Mouse (Mus musculus) lung, adult 2 months (tissue): ENCODE measurements around the gene Arhgap15. TPM values are rescaled to one million over a fixed set of nuclear protein-coding genes. Genes with fewer than 3 reads are reported as not detected.

ENCODE experiments used
- DNase-seq: peaks from one replicate; pipeline ENCODE4 v3.0.0; 2022
- H3K4me1 ChIP-seq: fragments of 200-500 bp; 2 replicates; pipeline ENCODE4 v1.6.1; 2011; ENCODE audit warnings: low read length; ENCODE audit not compliant: control insufficient read depth, insufficient read depth
- H3K4me3 ChIP-seq: fragments of 200-500 bp; replicated peaks from 2 replicates; pipeline ENCODE3; 2011; ENCODE audit warnings: low read depth, mild to moderate bottlenecking, control low read depth, low read length; ENCODE audit errors: extremely low read depth
- CTCF ChIP-seq: fragments of 200-500 bp; IDR thresholded peaks from 2 replicates; pipeline ENCODE4 v1.5.1; 2011; ENCODE audit warnings: mild to moderate bottlenecking, low read length, control low read depth; ENCODE audit not compliant: insufficient read depth
- POLR2A ChIP-seq: fragments of 200-500 bp; IDR thresholded peaks from 2 replicates; pipeline ENCODE4 v1.6.1; 2011; ENCODE audit warnings: low read depth, mild to moderate bottlenecking, control low read depth, low read length, borderline replicate concordance; ENCODE audit errors: extremely low read depth
- WGBS: fragments of 180-500 bp; shearing (Covaris S2); methylation state at CpG from one replicate; pipeline ENCODE4 v1.1.7; 2018; 5-methylcytosine and 5-hydroxymethylcytosine counted together
- polyA plus RNA-seq: library from polyadenylated mRNA; depleted of rRNA; stranded (reverse); fragments of >200 nt; gene quantifications from 2 replicates; pipeline ENCODE4 v1.2.3, GENCODE M21; 2012

The Arhgap15 gene
- polyA plus RNA-seq, 1 experiment, result 1.8 TPM

DNA sequence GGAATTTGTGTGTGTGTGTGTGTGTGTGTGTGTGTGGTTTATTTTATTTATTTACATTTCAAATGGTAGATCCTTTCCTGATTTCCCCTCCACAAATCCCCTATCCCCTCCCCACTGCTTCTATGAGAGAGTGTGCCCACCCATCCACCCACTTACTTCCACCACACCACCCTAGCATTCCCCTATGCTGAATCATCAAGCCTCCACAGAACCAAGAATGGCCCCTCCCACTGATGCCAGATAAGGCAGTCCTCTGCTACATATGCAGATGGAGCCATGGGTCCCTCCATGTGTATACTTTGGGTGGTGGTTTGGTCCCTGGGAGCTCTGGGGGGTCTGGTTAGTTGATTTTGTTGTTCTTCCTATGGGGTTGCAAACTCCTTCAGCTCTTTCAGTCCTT is 210.6 kb downstream of the Arhgap15 start:
- no peak for DNase-seq
- Histone ChIP-seq H3K4me3 (no peak overlapping the region), H3K4me1 (no peaks in the 10 kb centered on the region)
- TF ChIP-seq CTCF (no peak), POLR2A (no peak)

DNA sequence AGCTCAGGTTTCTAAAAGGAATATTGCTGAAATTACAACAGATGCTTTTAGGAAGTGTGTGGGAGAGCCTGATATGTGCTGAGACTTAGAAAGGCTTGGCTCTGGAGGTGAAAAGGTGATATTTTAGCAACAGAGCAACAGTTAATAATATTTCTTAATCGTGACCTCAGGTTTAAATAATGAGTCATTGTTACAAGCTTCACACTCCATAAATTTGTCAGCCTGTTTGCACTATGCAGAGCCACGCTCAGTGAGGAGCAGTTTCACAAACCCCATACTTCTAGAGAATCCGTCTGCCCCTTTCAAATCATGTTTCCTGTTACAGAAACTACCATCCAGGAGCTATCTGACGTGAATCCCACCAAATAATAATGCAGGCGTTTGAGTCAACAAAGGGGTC is 213.8 kb downstream of the Arhgap15 start:
- WGBS, result 57% methylated on average over 5 of the region's 5 CpGs
- TF ChIP-seq CTCF (no peak), POLR2A (no peak)
- Histone ChIP-seq H3K4me3 (no peak overlapping the region), H3K4me1 (no peaks in the 10 kb centered on the region)
- DNase-seq, result no peak

DNA sequence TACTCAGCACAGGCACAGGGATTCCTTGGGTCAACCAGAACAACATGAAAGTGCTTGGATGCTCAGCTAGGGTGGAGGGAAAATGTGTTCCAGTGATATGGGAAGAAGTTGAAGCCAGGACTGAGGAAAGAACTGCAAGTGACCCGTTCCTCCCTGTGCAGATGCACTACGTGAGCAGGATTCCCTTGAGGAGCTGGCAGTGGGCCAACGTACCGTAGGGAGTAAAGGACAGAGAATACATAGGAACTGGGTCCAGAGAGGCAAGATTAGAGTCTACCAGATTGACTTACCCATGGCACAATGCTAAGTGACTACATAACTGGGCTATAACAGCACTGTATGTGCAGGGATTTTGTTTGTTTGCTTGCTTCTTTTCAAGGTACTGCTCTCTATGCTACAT is 220.0 kb downstream of the Arhgap15 start:
- no peak for DNase-seq
- TF ChIP-seq POLR2A, result no peak
- no peak for TF ChIP-seq CTCF
- WGBS, result 37% methylated on average over 4 of the region's 4 CpGs
- H3K4me1 ChIP-seq, result no peaks in the 10 kb centered on the region
- no peak overlapping the region for H3K4me3 ChIP-seq

DNA sequence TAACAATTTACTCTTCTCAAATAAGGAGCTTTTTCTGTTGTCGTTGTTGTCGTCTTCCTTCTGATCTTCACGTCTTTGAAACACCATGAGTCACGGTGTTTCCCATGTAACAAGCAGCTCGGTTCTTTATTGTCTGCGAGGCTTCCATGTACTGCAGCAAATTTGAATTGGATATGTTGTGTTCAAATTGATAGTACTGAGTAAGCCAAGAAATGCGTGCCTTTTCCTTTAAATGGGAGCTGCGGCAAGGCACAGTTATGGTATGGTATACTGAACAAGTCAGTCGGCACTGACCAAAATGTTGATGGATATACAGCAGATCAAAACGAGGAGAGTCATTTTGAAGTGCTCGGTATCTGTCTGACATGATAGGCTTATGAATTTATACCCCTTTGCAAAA is 229.1 kb downstream of the Arhgap15 start:
- Histone ChIP-seq H3K4me3 (no peak overlapping the region), H3K4me1 (no peaks in the 10 kb centered on the region)
- no peak for DNase-seq
- TF ChIP-seq POLR2A (no peak), CTCF (no peak)
- WGBS, result 86% methylated on average over 11 of the region's 11 CpGs

DNA sequence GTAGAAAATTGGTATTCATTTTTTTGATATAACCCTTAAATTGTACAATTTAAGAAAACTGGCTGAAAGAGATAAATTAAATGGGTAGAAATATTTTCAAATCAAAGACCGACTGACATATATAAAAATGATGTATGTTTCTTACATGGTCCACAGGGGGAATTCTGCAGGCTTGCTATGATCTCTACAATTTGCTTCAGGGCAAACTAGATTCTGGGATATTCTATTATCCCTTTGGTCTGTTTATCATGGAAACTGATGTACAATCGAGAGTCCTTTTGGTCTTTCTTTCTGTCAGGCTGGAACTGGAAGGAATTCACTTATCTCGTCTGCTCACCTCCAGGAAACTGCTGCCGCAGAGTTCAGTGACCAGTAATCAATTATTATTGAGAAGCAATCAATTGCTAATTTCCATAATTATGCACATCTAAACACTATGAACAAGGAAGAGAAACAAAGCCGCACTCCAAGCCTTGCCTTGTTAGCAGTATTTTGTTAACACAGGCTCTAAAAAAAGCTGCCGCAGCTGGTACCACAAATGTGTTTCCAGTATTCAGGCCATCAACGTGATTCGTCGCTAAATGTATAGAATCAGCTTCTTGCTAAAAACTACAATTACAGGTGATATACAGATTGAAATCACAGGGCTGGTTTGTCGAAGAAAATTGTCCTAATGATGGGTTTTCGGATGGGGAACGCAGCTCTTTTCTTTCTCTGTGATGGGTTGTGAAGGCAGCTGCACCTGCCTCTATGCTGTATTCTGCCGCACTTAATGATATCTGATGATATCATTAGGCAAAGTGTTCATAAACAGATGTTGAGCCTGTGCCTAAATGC is 229.8 kb downstream of the Arhgap15 start:
- no peaks in the 10 kb centered on the region for H3K4me1 ChIP-seq
- no peak overlapping the region for H3K4me3 ChIP-seq
- TF ChIP-seq CTCF (no peak), POLR2A (no peak)
- no peak for DNase-seq
- 86% methylated on average over 13 of the region's 13 CpGs for WGBS

DNA sequence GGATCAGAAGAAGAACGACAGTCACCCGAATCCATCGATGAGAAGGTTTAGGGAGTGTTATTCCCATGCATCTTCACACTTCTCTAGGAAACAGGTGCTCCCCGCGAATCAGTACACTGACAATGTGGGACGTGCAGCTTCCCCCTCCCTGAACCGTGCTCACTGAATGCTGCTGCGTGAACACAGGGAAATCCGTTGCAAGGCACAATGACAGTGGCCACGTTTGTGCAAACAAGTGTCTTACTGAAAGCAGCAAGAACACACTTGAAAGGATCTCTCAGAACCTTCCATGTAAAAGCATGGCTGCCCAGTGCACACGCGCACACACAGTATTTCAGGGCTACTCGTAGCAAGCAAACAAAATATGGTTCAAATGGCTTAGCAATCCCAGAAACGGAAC is 237.4 kb downstream of the Arhgap15 start:
- WGBS, result 76% methylated on average over 14 of the region's 14 CpGs
- Histone ChIP-seq H3K4me3 (no peak overlapping the region), H3K4me1 (no peaks in the 10 kb centered on the region)
- no peak for TF ChIP-seq POLR2A
- TF ChIP-seq CTCF, result no peak
- no peak for DNase-seq

DNA sequence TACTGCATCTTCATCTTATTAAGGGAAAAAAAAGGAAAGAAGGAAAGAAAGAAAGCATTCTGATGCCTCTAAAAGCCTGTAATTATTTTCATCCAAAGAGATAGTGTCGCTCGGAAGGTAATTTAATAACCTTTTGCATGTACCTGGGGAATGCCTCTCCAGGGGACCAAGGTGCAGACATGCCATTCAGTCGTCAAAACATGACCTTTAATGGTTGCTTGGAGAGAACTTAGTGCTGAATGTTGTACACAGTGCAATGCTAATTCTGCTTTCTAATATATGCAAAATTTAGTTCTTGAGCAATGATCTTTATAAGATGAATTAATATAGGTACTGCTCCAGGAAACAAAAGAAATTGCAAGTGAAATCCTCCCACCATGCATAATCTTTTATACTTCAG is 239.3 kb downstream of the Arhgap15 start:
- 84% methylated on average over 3 of the region's 3 CpGs for WGBS
- no peak for TF ChIP-seq CTCF
- no peak for TF ChIP-seq POLR2A

DNA sequence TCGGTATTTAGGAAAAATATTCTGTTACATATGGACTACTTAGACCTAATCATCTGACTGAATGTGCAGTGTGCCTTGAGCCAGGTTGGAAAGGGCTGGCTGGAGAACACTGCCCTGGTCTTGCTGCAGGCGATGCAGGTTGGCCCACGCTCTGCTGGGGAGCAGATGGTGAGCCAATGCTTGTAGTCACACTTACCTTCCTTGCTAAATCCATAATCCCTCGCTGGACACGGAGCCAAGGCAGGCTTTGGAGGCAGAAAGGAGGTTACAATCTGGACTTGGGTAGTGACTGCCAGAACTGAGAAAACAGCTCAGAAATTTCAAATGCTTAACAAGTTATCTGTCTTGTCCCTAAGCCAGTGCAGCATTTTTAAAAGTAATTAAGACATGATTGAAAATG is 241.2 kb downstream of the Arhgap15 start:
- no peak overlapping the region for H3K4me3 ChIP-seq
- no peak for TF ChIP-seq CTCF
- WGBS, result 62% methylated on average over 5 of the region's 5 CpGs
- DNase-seq, result no peak
- no peaks in the 10 kb centered on the region for H3K4me1 ChIP-seq

More for the DNA sequence above, 239.3 kb downstream of the Arhgap15 start:
- no peak for DNase-seq
- Histone ChIP-seq H3K4me3 (no peak overlapping the region), H3K4me1 (no peaks in the 10 kb centered on the region)

DNA sequence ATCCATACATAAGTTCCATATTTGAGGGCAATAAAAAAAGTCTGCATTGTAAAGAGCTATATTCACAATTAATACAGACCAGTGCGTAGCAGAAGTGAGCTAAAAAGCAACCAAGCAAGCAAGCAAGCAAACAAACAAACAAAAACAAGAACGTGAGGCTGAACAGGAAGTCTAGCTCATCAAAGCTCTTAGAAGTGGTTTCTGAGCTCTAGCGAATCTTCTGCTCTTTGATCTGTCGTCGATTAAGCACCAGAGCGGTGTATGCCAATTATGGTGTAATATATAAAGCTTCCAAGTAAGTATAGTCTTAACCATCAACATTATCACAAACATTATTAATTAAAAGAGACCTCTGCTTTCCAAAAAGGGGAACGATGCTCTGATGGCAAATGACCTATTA is 243.9 kb downstream of the Arhgap15 start:
- Histone ChIP-seq H3K4me1 (no peaks in the 10 kb centered on the region), H3K4me3 (no peak overlapping the region)
- no peak for DNase-seq
- 76% methylated on average over 7 of the region's 7 CpGs for WGBS
- TF ChIP-seq POLR2A (no peak), CTCF (no peak)

DNA sequence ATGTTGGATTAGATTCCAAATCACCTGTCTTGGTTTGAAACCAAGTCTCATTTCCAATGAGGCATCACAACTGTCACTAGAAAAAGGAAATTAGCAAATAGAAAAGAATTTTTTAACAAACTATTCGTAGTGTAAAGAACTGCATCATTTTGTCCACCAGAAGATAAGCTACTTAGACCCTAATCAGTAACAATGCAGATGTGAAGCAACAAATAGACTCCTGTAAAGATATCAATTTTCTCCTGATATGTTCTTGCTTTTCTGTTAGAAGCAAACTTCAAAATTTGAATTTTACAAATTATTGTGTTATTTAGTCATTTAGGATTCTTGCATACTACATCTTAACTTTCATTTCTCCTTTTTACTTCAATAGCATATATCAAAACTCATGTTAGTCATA is 253.8 kb downstream of the Arhgap15 start:
- Histone ChIP-seq H3K4me1 (no peaks in the 10 kb centered on the region), H3K4me3 (no peak overlapping the region)
- no peak for TF ChIP-seq POLR2A
- no peak for TF ChIP-seq CTCF
- no peak for DNase-seq
- WGBS, result 86% methylated on average over 1 of the region's 1 CpGs
